Mouse (Mus musculus) T-helper 2 cell (primary cell): Measurements from ENCODE around the gene Arih2.
"Not testable (repeated sequence)": the region's sequence is repeated elsewhere in the genome, so short reads cannot be mapped to it uniquely, and the experiment has no call there.

Experiments
- in situ Hi-C: fragments of 300-600 bp; cut with MboI, MseI; formaldehyde crosslinking; loops from one replicate; pipeline ENCODE4 v1.15.1; 2025; ENCODE audit warnings: high pct_unique_total_duplicates

Gene Arih2

DNA sequence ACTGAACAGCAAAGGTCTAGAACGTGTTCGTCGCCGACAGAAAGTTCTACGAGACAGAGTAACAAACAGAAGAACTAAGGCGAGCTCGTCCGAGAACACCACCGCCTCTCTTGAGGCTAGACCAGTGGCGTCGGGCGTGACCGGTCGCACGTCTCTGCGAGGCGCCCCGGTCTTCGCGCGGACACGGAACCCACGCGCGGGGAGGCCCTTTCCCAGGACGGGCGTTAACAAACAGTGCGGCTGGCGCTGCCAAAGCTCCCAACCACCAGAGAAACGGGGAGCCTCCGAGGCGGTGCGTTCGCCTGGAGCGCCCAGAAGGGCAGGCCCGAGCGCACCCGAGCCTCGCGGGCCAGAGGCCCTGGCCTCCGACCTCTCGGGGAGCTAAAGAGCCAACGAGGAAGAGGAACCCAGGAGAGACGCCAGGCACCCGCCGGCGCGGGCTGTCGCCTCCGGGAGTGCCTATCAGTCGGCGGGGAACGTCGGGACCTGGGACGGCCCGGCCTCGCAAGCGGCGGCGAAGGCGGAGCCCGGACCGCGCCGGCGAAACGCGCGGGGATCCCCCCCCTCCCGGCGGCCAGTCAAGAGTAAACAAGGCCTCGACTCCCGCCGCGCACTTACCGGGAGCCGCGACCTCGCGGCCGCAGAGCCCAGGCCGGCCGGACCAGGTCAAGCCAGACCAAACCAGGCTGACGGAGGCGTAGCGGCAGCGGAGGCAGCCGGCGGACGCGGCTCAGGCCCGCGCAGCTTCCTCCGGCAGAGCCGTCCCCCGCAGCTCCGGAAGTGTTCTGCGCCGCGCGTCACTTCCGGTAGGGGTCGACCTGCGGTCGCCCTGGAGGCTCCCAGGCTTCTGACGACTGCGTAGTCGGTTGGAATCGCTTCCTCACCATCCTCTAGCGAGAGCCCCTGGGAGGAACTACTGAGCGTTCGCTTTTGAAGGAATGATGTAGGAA is at the start of gene Arih2:
Arih2 (minus strand) TSS at position 776 of the 950 bp plus-strand sequence.
- in situ Hi-C loops = loop anchor here (5.0 to 25.0 kb wide), 2 partner anchors 72 to 1662 kb away; partner anchors contain the start of gene Wdr6

DNA sequence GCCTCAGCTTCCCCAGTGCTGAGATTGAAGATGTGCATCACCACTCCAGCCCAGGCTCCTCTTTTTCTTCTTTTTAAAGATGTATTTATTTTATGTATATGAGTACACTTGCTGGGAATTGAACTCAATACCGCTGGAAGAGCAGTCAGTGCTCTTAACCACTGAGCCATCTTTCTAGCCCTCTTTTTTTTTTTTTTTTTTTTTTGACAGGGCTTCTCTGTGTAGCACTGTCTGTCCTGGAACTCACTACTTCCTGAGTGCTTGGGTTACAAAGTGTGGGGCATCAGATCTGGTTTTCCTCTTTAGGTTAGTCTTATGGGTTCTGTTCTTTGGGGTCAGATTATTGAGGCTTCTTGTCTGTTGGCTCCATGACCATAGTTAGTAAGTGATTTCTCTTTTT is 45.3 kb upstream of the Arih2 start:
- in situ Hi-C loops = loop anchor here (10.0 kb wide), 1 partner anchor 1580 kb away; no protein-coding TSS in a partner anchor

DNA sequence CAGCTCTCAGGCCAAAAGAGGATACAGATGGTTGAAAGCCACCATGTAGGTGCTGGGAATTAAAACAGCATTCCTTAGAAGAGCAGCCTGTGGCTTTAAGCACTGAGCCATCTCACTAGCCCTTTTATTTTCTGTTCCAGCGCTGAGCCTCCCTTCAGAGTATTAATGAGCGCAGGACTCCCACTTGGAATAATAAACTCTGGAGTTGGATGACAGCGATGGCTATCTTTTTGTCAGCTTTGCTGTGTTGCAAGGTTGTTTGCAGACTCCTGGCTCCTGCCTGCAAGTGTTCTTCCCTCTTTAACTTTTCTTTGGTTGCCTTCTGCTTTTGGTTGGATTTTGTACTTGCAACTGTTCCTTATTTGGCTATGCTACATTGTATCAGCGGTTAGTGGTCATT is 44.8 kb upstream of the Arih2 start:
- in situ Hi-C loops = loop anchor here (10.0 kb wide), 1 partner anchor 1581 kb away; no protein-coding TSS in a partner anchor

DNA sequence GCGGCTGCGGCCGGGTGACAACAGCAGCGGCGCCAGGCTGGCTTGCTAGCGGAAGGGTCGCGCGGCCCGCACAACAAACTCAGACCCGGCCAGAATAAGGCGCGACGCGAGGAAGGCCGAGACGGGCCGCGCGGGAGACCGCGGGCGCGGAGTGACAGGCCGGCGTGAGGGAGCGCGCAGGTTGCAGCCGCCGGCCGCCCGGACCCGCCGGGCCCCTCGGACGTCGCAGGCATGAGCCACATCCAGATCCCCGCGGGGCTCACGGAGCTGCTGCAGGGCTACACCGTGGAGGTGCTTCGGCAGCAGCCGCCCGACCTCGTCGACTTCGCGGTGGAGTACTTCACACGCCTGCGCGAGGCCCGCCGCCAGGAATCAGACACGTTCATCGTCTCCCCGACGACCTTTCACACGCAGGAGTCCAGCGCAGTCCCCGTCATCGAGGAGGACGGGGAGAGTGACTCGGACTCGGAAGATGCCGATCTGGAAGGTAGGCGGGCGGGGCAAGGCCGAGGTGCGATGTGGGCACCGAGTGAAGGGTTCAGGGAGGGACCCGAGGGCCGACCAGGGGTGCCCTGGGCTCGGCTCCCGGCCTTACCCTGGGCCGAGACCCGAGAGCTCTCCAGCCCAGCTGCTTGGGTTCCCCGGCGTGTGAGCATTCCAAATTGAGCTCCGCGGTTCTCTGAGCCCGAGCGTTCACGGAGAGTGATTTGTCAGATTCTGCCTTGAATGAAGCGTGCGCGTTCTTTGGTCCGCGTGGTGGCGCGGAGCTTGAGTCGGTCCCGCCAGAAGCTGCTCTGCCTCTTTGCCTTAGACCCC is 43.2 kb upstream of the Arih2 start:
- in situ Hi-C loops = loop anchor here (10.0 kb wide), 1 partner anchor 1582 kb away; no protein-coding TSS in a partner anchor

DNA sequence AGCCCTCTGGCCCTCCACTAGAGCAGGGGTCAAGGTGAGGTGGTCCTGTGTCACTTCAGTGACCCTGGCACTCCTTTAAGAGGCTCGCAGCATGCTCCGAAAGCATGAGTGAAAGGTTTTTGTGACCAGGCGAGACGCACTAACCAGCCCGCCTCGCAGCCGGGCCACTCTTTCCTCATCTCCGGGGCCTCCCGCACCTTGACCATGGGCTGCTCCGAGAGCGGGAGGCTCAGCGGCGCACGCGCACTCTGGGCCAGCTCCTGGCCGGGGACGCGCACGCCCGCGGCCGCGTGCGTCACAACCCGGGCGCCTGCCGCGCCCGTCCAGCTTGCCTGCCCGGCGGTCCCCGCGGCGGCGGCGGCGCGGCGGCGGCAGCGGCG is 42.6 kb upstream of the Arih2 start:
- in situ Hi-C loops = loop anchor here (10.0 kb wide), 1 partner anchor 1583 kb away; no protein-coding TSS in a partner anchor

DNA sequence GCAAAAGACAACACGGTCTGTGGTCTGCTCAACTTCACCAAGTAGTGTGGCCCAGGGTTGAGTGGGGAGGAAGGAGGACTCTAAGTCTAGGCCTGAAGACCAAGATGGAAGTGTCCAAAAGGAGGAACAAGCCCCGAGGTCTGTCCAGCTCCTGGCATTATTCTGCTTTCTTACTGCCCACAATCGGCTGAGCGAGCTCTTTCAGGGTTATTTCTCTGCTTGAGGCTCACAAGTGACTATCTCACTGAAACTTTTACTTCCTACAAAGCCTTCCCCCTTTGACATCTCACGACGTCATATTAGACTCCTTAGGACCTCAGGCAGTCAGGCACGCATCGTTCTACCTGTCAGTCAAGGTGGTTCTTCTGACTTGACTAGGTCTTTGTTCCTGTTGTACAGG is 42.2 kb upstream of the Arih2 start:
- in situ Hi-C loops = loop anchor here (10.0 kb wide), 1 partner anchor 1583 kb away; no protein-coding TSS in a partner anchor

DNA sequence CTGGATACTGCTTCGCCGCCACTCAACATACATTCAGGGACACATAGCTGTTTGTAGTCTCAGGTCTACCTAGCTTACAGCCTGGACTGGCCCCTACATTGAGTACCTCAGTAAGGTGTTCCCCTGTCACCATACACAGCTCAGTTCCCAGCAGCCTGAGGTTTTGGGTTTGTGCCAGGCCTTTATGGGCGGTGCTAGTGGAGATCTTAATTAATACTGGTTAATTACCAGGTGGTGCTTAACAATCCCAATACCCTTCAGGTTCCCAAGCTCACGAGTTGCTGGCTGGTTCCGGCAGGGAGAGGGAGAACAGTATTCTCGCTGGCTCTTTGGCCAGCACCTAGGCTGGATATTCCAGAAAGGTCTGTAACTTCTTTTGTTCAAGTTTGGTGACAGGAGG is 41.7 kb upstream of the Arih2 start:
- in situ Hi-C loops = loop anchor here (10.0 kb wide), 1 partner anchor 1584 kb away; no protein-coding TSS in a partner anchor

DNA sequence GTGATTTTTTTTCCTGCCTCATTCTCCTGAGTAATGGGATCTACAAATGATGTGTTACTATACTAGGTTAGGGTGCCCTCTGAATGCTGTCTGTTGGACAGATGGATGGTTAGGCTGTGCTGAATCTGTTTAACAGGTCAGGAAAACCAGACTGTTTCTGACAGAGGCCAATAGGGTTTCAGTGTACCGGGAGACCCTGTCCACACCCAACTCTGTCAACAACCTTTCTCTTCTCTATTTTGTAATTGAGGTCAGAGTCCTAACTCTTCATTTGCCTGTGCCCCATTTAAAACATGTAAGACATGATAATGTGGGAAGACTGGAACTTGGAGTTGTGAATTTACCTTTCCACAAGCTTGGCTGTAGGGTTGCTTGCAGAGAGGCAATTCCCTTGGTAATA is 40.8 kb upstream of the Arih2 start:
- in situ Hi-C loops = loop anchor here (10.0 kb wide), 1 partner anchor 1585 kb away; no protein-coding TSS in a partner anchor

DNA sequence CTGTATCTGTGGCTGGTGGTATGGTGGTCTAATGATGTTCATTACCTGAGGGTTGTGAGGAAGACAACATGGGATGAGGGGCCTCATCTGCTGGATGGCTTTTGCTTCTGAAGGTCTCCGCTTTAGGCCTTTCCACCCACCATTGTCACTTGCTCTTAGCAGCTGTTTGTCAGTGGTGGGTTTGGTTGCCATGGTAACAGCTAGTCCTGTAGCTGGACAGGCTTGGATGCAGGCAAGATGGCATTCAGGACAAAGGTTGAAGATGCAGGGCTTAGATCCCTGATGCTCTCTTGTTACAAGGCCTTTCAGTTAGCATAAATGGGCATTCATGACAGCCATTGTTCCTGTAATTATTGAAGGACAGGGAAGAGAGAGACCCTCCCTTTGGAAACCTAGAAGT is 39.9 kb upstream of the Arih2 start, which contains the start of gene Prkar2a:
Prkar2a (plus strand) TSS at position 209 of the 400 bp plus-strand sequence.
- in situ Hi-C loops = no loop called here

DNA sequence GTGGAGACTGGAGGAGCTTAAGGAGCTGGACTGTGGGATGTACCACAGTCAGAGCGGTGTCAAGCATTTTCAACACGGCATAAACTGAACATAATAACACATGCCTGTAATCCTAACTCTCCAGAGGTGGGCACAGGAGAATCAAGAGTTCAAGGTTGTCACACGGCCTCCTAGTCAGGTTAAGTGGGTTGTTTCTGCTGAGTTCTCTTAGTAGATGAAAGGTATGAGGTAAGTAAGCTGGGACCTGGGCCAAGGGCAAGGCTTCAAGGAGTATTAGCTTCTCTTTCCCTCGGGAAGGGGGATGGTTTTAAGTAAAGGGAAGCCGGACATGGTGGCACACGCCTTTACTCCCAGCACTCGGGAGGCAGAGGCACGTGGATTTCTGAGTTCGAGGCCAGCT is 39.3 kb upstream of the Arih2 start:
- in situ Hi-C loops = no loop called here

DNA sequence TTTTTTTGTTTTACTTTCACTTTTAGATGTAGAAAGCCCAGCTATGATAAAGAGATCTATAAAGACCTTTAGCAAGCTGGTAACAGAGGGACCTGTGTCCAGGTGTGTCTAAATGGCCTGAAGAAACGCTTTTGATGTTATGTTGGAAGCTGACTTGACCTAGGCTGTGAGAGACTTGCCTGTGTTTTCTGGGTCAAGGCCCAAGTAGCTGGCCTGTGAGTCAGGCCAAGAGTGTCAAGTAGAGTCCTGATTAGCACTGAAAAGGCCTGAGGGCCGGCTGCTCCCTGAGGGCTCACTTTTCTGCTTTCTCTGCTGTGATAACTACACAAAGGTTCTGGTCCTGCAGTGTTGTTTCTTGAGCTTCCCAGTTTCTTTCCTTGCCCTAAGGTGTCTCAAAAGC is 38.5 kb upstream of the Arih2 start:
- in situ Hi-C loops = no loop called here

DNA sequence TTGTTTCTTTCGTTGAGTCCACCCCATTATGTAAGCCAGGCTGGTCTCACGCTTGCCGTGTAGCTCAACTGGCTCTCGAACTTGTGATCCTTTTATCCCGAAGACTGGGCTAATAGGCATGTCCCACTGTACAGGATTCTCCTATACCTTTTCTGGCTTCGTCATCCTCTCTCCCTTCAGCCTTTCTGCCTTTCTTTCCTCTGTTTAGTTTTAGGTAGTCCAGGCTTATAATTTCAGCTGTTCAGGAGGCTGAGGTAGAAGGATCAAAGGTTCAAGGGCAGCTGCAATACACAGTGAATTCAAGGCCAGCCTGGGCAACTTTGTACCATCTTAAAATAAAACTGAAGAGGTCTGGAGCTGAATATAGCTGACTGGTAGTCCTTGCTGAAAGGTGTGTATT is 38.0 kb upstream of the Arih2 start:
- in situ Hi-C loops = no loop called here

DNA sequence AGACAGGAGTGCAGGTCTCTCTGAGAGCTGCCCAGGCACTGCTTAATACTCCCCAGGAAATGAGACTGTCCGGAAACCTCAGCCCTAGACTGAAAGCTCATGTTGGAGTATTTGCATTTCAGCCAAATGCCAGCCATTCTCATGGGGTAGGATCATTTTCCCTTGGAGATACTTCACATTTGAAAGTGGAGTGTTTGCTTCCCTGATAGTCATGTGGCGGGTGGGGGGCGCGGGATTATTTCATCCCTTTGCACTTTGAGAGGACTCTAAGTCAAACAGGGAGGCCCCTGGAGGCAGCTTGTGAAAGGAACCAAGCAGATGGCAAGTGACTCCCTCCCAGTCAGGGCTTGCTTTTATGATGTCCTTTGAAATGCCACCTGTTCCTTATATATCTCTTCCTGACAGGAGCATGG is 37.3 kb upstream of the Arih2 start:
- in situ Hi-C loops = no loop called here

DNA sequence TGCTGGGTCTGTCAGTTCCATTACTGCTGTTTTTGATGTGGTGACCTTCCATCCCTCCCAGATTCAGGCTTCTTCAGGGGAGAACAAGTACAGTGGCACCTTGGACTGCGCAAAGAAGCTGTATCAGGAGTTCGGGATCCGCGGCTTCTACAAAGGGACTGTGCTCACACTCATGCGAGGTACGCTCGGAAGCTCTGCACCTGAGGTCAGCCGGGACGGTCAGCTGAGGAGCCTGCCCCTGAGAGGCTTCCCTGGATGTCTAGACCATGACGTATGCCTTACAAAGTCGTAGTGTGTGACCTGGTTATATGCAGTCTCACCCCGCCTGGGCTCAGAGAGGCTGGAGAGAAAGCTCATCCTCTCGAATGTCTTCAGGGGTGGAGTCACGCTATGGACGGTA is 30.8 kb upstream of the Arih2 start:
- in situ Hi-C loops = no loop called here

DNA sequence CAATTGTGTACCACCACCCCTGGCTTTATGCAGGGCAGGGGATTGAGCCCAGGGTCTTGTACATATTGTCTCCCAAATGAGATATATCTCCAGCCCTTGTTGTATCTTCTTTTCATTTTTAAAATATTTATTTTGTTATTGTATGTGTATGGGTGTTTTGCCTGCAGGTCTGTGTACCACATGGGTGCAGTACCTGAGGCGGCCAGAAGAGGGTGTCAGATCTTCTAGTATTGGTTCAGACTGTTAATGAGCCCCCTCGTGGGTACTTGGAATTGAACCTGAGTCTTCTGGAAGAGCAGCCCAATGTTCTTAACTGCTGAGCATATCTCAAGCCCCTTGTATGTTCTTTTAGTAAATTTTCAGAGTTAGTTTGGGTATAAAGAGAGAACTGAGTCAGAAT is 24.0 kb upstream of the Arih2 start:
- in situ Hi-C loops = no loop called here

DNA sequence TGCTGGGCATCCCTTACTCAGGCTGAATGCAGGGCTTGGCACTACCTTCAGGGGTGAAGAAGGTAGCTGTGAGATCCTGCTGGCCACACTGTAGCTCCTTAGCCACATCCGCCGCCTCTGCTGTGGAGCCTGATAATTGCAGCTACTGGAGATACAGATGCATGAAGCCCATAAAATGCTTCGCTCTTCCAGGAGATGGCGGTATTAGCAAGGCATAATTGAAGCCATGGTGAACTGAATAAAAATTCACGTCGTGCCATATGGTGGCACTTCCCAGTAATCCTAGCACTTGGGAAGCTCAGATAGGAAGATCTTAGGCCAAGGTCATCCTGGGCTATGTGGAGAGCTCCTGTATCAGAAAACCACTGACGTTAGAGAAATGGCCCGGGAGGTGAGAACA is 20.7 kb upstream of the Arih2 start:
- in situ Hi-C loops = no loop called here

DNA sequence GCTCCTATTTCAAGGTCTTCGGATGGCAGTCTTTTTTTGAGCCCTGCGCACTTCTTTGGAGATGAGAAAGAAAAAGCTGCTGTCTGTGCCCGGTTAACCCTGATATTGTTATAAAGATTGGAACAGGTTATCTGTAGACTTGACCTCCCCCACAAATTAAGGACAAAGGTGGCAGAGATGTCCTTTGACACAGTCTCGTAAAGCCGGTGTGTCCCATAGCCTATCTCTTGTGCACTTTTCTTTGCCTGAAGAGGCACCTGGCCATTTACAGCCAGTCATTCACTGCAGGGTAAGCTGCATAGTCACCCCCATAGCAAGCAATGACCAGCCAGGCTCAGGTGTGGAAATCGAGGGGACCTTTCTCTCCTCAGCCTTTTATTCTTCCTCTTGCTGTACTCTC is 13.5 kb upstream of the Arih2 start:
- in situ Hi-C loops = no loop called here

DNA sequence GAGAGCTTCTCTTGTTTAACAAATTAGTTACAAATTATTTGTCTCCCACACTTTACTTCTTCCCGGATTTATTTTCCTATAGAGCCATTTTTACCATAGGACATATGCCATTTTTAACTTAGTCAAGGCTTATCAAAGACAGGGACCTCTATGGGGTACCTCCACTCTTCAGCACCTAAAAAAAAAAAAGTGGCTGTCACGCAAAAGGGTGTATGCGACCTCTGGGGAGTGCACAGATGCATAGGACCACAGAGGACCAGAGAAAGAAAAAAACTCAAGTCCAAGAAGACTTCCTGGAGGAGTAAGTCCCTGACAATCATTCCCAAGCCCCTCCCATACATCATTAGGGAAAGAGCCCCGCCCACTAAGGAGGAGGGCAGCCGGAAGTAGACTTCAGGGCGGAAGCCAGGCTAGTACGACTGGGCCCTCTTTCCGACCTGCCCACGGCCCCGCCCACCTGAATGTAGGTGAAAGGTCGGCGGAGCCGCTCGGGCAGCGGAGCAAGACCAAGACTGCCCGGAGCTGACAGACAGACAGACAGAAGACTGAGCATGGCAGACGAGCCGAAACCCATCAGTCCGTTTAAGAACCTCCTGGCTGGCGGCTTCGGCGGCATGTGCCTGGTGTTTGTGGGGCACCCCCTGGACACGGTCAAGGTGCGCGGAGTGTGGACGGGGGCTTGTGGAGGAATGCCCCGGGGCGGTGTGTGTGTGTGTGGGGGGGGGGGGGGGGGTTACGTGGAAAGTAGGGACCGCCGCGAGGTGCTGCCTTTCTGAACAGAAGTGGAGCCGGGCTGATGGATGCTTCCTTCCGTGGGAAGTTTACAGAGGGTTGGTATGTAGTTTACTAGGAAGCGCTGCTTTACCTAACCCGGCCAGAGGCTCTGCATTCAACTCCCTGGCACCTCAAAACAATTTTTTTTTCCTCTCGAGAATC is 12.8 kb upstream of the Arih2 start, which contains the start of gene Slc25a20:
Slc25a20 (plus strand) TSS at position 412 of the 936 bp plus-strand sequence.
- in situ Hi-C loops = no loop called here

DNA sequence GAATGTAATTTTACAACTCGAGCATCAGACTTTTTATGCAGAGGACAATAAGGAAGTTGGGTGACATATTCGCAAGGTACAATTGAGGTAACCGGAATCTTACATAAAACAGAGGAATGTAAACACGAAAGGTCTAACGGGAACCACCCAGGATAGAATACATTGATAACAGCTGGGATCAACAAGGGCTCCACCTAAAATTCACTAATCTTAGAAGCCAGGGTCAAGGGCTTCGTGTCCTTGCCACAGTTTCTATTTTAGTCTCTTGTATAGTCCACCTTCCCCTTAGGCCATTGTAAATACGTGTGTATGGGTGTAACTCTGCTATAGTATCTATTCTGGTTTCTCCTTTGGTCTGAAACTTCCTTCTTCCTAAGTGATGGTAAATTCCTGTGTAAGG is 6.7 kb upstream of the Arih2 start:
- in situ Hi-C loops = not testable (repeated sequence)

DNA sequence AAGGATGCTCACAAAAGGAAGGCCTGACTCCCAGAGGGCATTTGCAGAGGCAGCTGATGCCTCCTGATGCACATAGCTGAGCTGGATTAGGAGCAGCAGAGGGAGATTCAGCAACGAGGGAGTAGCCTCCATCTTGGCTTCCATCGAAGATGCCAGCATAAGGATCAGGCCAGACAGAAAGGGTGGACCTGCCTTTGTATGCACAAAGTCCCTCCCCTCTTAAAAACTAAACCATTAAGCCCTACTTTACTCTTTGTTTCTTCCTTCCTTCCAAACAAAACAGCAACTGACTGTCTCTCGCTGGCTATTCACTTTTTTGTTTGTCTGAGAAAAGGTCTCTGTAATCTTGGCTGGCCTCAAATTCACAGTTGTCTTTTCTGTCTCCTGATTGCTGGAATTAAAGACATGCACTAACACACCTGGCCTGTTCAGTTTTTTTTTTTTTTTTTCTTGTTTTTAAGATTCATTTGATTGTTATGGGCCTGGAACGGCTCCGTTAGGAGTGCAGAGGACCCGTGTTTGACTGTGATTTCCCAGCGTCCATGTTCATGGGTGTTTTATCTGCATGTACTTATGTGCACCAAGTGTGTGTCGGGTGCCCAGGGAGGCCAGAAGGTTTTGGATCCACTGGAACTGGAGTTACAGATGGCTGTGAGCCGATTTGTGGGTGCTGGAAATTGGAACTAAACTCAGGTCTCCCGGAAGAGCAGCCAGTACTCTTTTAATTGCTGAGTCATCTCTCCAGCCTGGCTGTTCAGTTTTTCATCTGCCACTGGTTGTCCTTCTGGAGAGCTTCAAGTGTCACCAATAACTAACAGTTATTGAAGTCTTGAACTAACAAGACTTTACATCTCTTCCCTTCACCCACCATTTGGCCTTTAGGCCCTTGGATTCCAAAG is 5.6 kb upstream of the Arih2 start:
- in situ Hi-C loops = no loop called here
